Mouse (Mus musculus) cerebellum, postnatal 14 days (tissue): ENCODE results near the gene Cmtm8.

Source experiments
- DNase-seq, 2 experiments: peaks; one replicate each; pipeline ENCODE4 v3.0.0; 2021; ENCODE audit warnings: mixed read lengths in 2 of 2

The Cmtm8 gene

DNA sequence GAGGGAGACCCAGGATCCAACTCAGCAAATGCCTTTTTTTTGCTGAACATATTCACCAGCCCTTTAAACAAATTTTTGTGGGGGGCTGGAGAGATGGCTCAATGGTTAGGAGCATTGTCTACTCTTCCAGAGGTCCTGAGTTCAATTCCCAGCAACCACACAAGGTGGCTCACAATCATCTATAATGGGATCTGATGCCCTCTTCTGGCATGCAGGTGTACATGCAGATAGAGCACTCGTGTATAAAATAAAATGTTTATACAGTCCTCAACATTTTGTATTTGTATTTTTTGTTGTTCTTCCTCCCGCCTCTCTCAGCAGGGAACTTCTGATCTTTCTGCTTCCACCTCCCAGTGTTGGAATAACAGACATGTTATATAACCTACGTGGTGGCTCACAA, 92.4 kb downstream of the Cmtm8 start:
- no peak for DNase-seq

DNA sequence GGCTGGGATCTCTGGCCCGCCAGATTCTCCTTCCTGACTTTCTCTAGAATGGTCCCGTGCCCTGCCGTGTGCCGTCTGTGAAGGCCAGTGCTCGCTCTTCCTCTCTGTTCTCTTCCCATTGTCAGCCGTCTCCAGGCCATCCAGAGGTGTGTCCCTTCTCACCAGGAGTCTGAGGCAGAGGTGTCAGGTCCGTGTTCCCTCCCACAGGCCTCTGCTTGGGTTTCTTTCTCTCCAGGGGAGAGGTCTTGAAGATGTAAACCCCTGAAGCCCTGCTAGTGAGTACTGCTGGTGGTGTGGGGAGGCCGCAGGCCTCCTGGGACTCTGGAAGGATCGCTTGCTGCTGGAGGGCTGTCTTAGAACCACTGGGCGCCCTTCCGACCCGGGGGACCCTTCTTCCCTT, 96.5 kb downstream of the Cmtm8 start:
- no peak for DNase-seq

DNA sequence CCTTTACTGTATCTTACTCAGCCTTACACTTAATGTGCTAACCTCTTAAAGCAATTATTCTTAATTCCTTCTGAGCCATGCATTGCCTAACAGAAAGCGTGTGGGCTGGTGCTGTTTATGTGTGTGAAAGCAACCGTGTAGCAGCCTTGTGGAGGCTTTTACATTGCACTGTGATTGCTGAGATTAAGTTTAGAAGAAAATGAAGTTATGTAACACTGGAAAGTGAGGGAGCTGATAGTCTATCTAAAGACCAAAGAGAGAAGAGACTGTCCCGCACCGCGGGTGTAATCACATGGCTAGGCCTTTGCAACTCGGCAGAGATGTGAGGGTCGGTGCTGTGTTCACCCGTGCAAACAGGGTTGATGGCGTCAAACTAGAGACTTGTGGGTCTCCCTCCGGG, 96.9 kb downstream of the Cmtm8 start:
- no peak for DNase-seq

DNA sequence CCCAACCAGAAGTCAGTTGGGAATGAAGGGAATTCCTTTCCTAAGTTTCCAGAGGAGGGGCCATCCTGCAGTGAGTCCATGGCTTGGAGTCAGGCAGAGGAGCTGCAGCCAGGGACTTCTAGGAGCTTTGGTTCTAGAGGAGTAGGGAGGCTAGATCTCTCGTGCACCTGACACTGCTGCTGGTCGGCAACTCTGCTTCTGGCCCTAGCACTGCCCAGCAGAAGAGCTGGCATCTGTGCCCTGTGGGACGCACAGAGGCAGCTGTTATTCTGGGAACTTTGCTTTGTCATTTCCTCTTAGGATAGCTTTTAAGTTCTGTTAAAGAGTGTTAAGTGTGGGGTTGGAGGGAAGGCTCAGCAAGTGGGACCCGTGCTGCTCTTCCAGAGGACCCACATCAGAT, 98.3 kb downstream of the Cmtm8 start:
- DNase-seq = no peak

DNA sequence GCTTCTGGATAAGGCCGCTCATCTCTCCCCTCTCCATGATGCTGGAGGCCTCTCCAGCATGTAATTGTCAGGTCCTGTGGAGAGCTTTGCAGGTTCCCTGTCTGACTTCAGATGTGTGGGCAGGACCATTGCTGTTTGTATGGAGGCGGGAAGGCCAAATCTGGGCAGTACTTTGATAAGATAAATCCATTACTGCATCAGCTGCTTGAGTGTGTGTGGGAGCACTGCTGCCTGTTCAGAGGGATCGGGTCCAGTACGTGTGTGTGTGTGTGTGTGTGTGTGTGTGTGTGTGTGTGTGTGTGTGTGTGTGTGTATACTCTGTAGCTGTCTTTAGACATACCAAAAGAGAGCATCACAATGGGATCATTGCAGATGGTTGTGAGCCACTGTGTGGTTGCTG, 98.8 kb downstream of the Cmtm8 start:
- DNase-seq = no peak

DNA sequence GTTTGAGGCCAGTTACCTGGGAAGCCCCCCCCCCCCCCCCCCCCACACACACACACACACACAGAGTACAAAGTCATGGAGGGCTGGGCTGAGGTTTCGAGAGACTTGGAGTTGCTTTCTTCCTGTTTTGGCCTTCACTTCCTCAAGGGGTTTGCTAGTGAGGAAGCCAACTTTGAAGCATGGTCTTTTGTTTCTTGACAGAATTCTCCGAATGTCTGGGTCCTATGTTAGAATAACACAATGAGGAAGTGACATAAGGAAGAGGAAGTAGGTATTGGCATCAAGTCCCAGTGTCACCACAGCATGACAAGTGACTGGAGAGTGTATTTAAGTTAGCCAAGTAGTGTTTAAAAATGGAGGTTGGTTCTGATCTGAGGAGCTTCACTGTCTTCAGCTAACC, 101.2 kb downstream of the Cmtm8 start:
- DNase-seq = no peak

DNA sequence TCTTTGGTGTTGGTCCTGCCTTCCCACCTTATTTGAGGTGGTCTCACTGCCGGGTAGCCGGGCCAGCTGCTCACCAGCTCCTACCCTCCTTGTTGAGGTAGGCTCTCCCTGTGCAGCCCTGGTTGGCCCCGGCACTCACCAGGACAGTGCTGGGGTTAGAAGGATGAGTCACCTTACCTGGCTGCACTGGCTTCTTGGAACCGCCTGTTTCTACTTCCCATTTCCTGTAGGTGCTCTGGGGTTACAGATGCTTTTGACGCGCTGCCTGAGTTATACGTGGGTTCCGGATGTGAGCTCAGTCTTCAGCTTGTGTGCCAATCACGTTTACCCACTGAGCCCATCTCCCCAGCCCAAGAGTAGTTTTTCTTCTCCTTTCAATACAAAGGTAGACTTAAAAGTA, 103.6 kb downstream of the Cmtm8 start:
- no peak for DNase-seq
